Mouse (Mus musculus) embryonic facial prominence, embryonic 11.5 days (tissue): ENCODE data around the gene Rimbp2. TPM values are rescaled to one million over a fixed set of nuclear protein-coding genes. Genes with fewer than 3 reads are reported as not detected.
"Not testable (repeated sequence)": the region's sequence is repeated elsewhere in the genome, so short reads cannot be mapped to it uniquely, and the experiment has no call there.

Experiments
- ATAC-seq: fragments of 200-750 bp; cut with Nextera tagmentation; replicated peaks from 2 replicates; pipeline ENCODE4 v1.8.0; 2017; ENCODE audit warnings: low read depth; ENCODE audit not compliant: insufficient number of reproducible peaks, low FRiP score, low TSS enrichment
- DNase-seq: peaks from one replicate; pipeline ENCODE4 v3.0.0-alpha.2; 2015; ENCODE audit warnings: low spot score
- H3K27ac ChIP-seq: fragments of 300-500 bp; sonication (generic); replicated peaks from 2 replicates; pipeline ENCODE4 v1.5.1; 2014; ENCODE audit warnings: mild to moderate bottlenecking, low read depth, low read length, control low read depth
- H3K27me3 ChIP-seq: fragments of 300-500 bp; sonication (generic); 2 replicates; pipeline ENCODE4 v1.6.1; 2014; ENCODE audit warnings: mild to moderate bottlenecking, low read length, moderate library complexity, mixed read lengths; ENCODE audit not compliant: control insufficient read depth, insufficient read depth
- H3K36me3 ChIP-seq: fragments of 300-500 bp; sonication (generic); replicated peaks from 2 replicates; pipeline ENCODE4 v1.6.1; 2014; ENCODE audit warnings: low read depth, mild to moderate bottlenecking, low read length, moderate library complexity, mixed read lengths; ENCODE audit not compliant: control insufficient read depth, insufficient read depth
- H3K4me1 ChIP-seq: fragments of 300-500 bp; sonication (generic); 2 replicates; pipeline ENCODE4 v1.6.1; 2014; ENCODE audit warnings: low read length, mixed read lengths; ENCODE audit not compliant: control insufficient read depth, insufficient read depth
- H3K4me2 ChIP-seq: fragments of 300-500 bp; sonication (generic); 2 replicates; pipeline ENCODE4 v1.6.1; 2014; ENCODE audit warnings: low read depth, mild to moderate bottlenecking, control low read depth, low read length, moderate library complexity
- H3K4me3 ChIP-seq: fragments of 300-500 bp; sonication (generic); 2 replicates; pipeline ENCODE4 v1.5.1; 2014; ENCODE audit warnings: low read depth, low read length, control low read depth
- H3K9ac ChIP-seq: fragments of 300-500 bp; sonication (generic); replicated peaks from 2 replicates; pipeline ENCODE4 v1.6.1; 2014; ENCODE audit warnings: mild to moderate bottlenecking, control low read depth, low read length
- H3K9me3 ChIP-seq: fragments of 300-500 bp; sonication (generic); replicated peaks from 2 replicates; pipeline ENCODE4 v1.6.1; 2016; ENCODE audit warnings: mild to moderate bottlenecking, low read length, inconsistent platforms, mixed read lengths; ENCODE audit not compliant: control insufficient read depth
- WGBS: fragments of 180-500 bp; shearing (Covaris S2); extraction: QIAGEN DNeasy Blood & Tissue Kit; methylation state at CpG from one replicate; pipeline ENCODE4 v1.1.7; 2014; 5-methylcytosine and 5-hydroxymethylcytosine counted together
- polyA plus RNA-seq: library from polyadenylated mRNA; unstranded; fragments of >200 nt; fragmentation: Nextera tagmentation; extraction: Ambion mirVana; gene quantifications from 2 replicates; pipeline ENCODE4 v1.2.1, GENCODE M21; 2014

The Rimbp2 gene
- polyA plus RNA-seq, 1 experiment from 2014 or later: 0.69 TPM

- not testable (repeated sequence) for H3K9ac ChIP-seq, H3K36me3 ChIP-seq, H3K4me3 ChIP-seq, H3K27ac ChIP-seq, H3K9me3 ChIP-seq, H3K4me1 ChIP-seq, H3K4me2 ChIP-seq, ATAC-seq, H3K27me3 ChIP-seq
- 88% methylated on average over 5 of the region's 5 CpGs for WGBS
- peak; percentile 17 for DNase-seq
Measured at GRCm38 (mm10) chr5:128954371-128954770, 1.1 kb upstream of the Rimbp2 start.

GRCm38 (mm10) chr5:128952291-128953195, 743 bp downstream of the Rimbp2 start:
- H3K9me3 ChIP-seq: no peaks in the 10 kb centered on the region
- H3K36me3 ChIP-seq: no peaks in the 10 kb centered on the region
- H3K4me3 ChIP-seq: peak overlapping the region; percentile 45
- H3K9ac ChIP-seq: peak overlapping the region; percentile 60
- H3K27me3 ChIP-seq: peaks cover 3% of the 10 kb centered on the region; the same call in 1 of the 2 replicates
- WGBS: under 1% methylated on average over 35 of the region's 35 CpGs
- no peak overlapping the region for H3K27ac ChIP-seq
- ATAC-seq (0 out of 2 replicates have a peak, but pooled peaks have one; percentile 34), DNase-seq (peak; percentile 49)
- no peaks in the 10 kb centered on the region for H3K4me1 ChIP-seq
- peak overlapping the region; percentile 86 for H3K4me2 ChIP-seq

GRCm38 (mm10) chr5:128951472-128951871, 1.8 kb downstream of the Rimbp2 start:
- Histone ChIP-seq H3K36me3 (no peaks in the 10 kb centered on the region), H3K4me1 (no peaks in the 10 kb centered on the region), H3K27ac (no peak overlapping the region), H3K4me2 (no peak overlapping the region), H3K9ac (no peak overlapping the region), H3K9me3 (no peaks in the 10 kb centered on the region), H3K4me3 (no peak overlapping the region), H3K27me3 (peaks cover 3% of the 10 kb centered on the region; the same call in 1 of the 2 replicates)
- whole genome bisulfite sequencing: 42% methylated on average over 4 of the region's 4 CpGs
- ATAC-seq: no peak
- no peak for DNase-seq

GRCm38 (mm10) chr5:128947093-128947492, 6.2 kb downstream of the Rimbp2 start:
- no peak overlapping the region for H3K4me2 ChIP-seq
- DNase-seq: peak; percentile 9

GRCm38 (mm10) chr5:128940436-128940835, 12.8 kb downstream of the Rimbp2 start:
- WGBS: 79% methylated on average over 10 of the region's 10 CpGs
- ATAC-seq (no peak), DNase-seq (no peak)
- H3K4me2 ChIP-seq: no peak overlapping the region
- no peaks in the 10 kb centered on the region for H3K9me3 ChIP-seq
- no peaks in the 10 kb centered on the region for H3K4me1 ChIP-seq
- H3K27me3 ChIP-seq: no peaks in the 10 kb centered on the region
- no peak overlapping the region for H3K9ac ChIP-seq
- no peaks in the 10 kb centered on the region for H3K36me3 ChIP-seq
- no peak overlapping the region for H3K27ac ChIP-seq
- no peak overlapping the region for H3K4me3 ChIP-seq

More at GRCm38 (mm10) chr5:128947093-128947492, 6.2 kb downstream of the Rimbp2 start:
- whole genome bisulfite sequencing: 74% methylated on average over 5 of the region's 5 CpGs
- no peaks in the 10 kb centered on the region for H3K27me3 ChIP-seq
- no peak overlapping the region for H3K9ac ChIP-seq
- no peaks in the 10 kb centered on the region for H3K4me1 ChIP-seq
- H3K9me3 ChIP-seq: no peaks in the 10 kb centered on the region
- H3K36me3 ChIP-seq: no peaks in the 10 kb centered on the region
- H3K27ac ChIP-seq: no peak overlapping the region
- no peak overlapping the region for H3K4me3 ChIP-seq
- ATAC-seq: no peak

- no peak overlapping the region for H3K4me3 ChIP-seq
- no peaks in the 10 kb centered on the region for H3K4me1 ChIP-seq
- ATAC-seq (no peak), DNase-seq (no peak)
- no peaks in the 10 kb centered on the region for H3K27me3 ChIP-seq
- H3K36me3 ChIP-seq: no peaks in the 10 kb centered on the region
- H3K4me2 ChIP-seq: no peak overlapping the region
- no peak overlapping the region for H3K9ac ChIP-seq
- H3K9me3 ChIP-seq: no peaks in the 10 kb centered on the region
- WGBS: 88% methylated on average over 6 of the region's 6 CpGs
- H3K27ac ChIP-seq: no peak overlapping the region
Measured at GRCm38 (mm10) chr5:128935359-128935899, 17.9 kb downstream of the Rimbp2 start.

- no peak overlapping the region for H3K4me3 ChIP-seq
- no peaks in the 10 kb centered on the region for H3K4me1 ChIP-seq
- H3K27me3 ChIP-seq: no peaks in the 10 kb centered on the region
- H3K9ac ChIP-seq: no peak overlapping the region
- no peak overlapping the region for H3K4me2 ChIP-seq
- no peak overlapping the region for H3K27ac ChIP-seq
- DNase-seq (no peak), ATAC-seq (no peak)
- H3K9me3 ChIP-seq: no peaks in the 10 kb centered on the region
- H3K36me3 ChIP-seq: no peaks in the 10 kb centered on the region
- 45% methylated on average over 5 of the region's 5 CpGs for WGBS
Measured at GRCm38 (mm10) chr5:128932776-128933175, 20.5 kb downstream of the Rimbp2 start.

- Histone ChIP-seq H3K27ac (no peak overlapping the region), H3K36me3 (no peaks in the 10 kb centered on the region), H3K4me1 (no peaks in the 10 kb centered on the region), H3K4me2 (no peak overlapping the region), H3K4me3 (no peak overlapping the region), H3K27me3 (no peaks in the 10 kb centered on the region), H3K9me3 (no peaks in the 10 kb centered on the region), H3K9ac (no peak overlapping the region)
- no peak for ATAC-seq
- WGBS: 83% methylated on average over 4 of the region's 4 CpGs
- no peak for DNase-seq
Measured at GRCm38 (mm10) chr5:128925073-128925472, 28.2 kb downstream of the Rimbp2 start.
